Mouse (Mus musculus): ENCODE results near the gene Pdik1l. TPM values are rescaled to one million over a fixed set of nuclear protein-coding genes. Genes with fewer than 3 reads are reported as not detected.

Pdik1l gene
- total RNA-seq, 2 experiments from 2014 or later: 16.4 to 17.8 TPM

DNA sequence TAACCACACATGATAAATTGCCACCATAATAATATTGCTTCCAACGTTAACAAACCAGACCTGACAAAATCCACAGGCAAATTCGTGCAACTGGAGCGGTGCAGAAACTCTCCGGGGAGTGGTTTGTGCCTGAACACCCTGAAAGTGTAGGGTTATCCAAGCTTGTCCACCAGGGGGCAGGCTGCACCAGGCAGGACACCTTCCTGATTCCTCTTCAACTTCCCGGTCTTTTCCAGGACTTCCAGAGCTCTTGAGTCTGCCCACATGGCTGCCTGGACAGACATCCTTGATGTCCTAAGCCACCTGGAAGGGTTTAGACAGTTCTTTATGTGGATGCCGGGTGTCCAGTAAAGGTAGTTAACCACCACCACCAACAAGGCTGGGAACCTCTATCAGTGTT is 24.5 kb downstream of the Pdik1l start:
- peak in 1 of 2 experiments; percentile 57 for DNase-seq (ENCODE audit: low spot score in 2 of 2)

DNA sequence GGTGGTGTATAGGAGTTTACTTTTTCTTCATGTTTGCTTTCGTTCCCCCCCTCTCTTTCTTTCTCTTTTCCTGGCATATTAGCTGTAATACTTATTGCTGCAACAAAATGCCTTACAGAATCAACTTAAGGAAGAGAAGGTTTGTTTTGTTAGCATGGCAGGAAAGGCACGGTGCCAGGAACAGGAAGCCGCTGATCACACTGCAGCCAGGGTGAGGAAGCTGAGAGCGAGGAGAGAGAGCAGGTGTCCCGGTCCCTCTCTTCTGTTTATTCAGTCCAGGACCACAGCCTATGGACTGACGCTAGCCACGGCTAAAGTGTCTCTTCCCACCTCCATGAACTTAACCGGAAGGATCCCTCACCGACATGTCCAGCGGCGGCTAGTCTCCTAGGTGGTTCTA is 29.3 kb downstream of the Pdik1l start:
- no peak for DNase-seq (ENCODE audit: low spot score in 2 of 2)

DNA sequence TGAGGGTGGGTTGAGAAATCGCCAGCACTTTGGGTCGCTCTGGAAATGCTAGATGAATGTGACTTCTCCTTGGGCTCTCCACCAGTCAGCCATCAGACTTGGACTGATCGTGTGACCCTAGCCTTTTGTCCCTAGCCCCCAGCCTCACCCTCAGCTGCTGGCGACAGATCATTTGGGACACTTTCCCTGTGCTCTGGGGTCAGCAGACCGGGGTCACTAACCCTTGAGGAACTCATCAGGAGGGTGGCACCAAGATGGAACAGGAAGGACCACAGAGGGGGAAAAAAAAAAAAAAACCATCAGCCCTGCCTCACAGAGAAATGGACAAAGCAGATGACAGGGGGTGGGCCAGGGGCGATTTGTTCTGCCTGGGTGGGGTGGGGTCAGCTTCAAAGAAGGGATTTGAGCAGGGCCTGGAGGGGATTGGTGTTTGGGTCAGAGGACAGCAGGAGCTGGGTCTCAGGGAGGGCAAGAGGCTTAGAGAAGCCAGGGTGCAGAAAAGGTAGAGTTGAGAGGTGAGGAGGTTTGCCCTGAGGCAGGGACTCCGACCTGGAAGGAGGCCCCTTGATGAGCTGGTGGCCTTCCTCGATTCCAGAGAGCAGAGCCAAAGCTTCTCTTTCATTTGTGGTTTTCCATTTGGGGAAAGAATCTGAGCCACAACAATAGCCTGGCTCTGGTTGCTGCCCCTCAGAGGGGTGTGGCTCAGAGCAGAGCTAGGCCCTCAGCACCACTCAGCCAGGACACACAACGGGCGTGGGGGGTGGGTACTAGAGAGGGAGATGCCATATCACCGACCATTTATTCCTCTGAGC is 30.3 kb downstream of the Pdik1l start:
- no peak for DNase-seq (ENCODE audit: low spot score in 2 of 2)

DNA sequence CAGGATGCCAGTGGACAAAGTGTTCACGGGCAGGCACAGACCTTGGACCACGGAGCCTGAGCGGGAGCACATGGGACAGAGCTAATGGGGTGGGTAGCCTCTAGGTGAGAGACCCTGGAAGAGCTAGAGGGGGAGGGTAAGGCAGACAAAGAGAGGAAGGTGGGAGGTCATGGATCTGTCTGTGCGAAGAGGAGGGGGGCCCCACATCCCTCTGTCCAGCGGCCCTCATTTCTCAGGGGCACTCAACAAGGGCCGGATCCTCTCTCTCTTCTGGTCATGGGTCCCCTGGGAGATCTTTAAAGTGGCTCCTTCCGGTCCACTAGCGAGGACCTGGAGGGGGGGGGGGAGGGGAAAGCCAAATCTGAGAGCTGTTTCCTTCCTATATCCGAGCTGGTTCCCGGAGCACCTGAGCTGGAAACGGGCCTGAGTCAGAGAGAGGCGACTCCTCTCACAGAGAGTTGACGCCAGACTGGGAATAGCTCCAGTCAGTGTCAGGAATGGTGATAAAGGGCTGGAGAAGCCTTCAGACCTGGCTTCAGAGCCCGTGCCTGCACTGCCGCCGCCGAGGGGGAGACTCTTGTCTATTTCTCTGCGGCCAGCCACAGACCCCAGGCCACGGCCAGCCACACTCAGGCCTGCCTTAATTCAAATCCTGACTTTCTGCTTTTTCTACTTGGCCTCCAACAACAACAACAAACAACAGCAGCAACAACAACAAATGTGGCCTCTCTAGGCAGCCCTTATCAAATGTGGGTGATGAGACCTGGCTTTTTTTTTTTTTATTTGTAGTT is 31.1 kb downstream of the Pdik1l start:
- no peak for DNase-seq (ENCODE audit: low spot score in 2 of 2)

DNA sequence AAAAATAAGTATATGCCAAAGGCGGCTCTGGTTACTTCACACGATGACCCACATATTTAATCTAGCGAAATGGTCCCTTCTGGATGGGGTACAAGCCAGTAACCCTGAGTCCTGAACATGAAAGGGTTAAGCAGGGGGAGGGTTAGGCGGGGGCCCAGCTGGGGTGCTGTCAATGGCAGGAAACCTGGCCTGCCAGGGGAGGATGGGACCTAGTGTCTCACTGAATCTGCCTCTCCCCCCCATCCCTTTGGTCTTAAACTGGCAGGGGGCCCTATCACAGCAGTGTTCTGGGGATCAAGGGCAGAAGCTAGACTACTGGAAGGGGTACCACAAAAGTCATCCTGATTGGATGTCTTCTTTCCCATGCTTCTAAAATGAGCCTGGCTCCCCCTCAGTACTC is 31.8 kb downstream of the Pdik1l start:
- no peak for DNase-seq (ENCODE audit: low spot score in 2 of 2)

DNA sequence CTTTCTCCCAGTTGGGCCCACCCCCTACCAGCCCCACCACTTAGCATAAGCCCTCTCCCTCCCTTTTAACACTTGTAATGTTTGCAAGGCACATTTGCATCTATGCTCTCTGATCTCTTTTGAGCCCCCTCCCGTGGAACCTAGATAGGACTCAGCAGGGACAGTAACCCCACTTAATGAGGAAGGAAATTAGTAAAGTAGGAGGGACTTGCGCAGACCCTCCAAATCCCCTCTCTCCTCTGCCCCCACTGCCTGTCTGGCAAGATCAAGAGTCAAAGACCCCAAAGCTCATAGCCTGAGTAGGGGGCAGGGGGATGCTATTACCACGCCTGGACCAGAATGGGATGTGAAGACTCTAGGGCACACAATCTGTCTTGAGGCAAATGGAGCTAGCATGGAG is 32.9 kb downstream of the Pdik1l start:
- DNase-seq (ENCODE audit: low spot score in 2 of 2): no peak

DNA sequence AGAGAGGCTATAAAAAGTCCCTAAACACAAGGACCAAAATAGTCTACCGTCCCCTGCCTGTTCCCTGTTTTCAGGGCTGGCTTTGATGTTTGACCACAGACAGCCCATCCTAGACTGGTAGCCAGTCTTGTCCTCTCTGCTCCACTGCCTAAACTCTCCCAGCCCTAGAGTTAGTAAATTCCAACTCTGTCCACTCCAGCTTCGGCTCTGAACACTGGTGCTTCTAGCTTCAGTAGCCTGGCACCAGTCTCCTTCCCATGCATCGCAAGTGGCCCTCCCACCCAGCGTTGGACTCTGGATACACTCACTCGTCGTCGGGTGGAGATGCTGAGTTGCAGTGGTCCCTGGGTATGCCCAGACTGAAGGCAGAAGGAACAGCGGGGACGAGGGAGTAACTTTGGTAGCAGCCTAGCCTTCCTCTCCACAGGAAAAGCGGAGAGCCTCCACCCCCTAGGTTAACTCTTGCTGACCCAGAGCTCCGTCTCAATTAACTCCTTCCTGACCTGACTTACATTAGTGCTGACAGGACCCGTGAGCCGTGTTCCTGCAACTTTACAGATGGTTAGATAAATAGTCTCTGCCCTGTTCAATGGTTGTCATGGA is 33.9 kb downstream of the Pdik1l start, which contains the start of gene Grrp1:
Gene Grrp1 (minus strand): TSS at position 385 of the 603 bp plus-strand sequence.
- DNase-seq (ENCODE audit: low spot score in 2 of 2): no peak

DNA sequence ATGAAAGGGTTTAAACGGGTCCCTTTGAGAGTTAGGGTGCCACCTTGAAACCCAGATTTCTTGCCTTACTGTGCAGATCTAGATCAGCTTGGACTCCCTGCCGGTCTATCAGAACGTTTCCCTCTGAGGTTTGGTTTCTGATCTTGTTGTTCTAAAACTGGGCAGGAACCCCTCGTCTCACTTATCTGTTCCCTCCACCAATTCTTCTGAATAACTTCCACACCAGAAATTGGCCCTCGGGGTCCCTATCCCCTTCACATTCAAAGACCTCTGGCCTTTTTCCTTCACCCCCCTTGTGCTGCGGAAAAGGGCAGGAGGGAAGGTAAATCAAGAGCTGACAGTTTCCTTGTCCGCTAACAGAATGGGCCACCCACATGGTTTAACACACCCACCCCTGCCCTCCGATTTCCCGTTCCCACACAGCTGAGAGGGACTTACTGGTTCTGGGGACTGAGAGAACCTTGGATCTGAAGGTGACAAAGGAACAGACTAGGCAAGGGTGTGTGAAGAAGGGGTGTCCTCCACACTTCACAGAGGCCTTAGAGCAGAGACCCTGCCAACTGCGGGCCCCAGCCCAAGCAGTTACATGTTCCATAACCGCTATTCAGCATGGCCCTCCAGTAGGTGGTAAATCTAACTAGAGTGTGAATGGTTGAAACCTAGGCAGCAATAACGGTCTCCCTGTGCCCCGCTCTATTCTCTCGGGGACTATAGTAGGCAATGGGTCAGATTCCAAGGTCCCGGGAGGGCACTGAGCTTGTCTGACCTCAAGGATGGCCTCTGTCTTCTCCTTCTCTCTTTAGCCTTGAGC is 34.6 kb downstream of the Pdik1l start:
- DNase-seq (ENCODE audit: low spot score in 2 of 2): no peak

DNA sequence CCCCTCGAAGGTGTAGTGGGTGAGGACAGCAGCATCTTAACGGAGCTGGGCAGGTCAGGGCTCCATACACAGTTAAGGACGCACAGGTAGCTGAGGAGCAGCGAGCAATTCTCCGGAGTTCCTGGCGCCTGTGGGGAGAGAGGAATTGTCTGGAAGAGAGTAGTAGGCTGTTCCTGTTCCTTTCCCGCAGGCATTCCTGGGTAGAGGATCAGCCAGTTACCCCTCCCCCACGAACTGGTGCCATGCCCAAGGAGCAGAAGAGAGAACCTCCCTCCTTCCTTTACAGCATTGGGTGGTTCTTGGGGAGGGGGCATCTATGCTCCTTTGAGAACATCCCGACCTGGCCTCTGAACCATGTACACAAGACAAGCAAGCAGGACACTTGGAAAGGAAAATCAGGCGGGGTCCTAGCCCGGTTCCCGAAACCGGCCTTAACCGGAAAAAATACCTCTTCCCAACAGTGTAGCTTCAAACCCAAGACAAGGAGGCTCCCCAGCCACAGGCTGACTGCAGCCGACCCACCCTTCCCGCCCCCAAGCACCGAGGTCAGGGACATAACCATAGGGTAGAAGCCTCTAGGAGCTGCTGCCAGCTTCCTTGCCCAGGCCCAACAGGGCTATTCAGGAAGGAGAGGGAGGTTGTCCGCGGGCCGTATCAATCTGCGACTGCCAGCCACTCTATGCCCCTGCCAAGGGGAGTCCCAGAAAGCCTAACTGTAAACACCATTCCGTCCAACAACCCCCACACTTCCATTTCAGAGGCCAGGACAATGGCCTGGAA is 35.4 kb downstream of the Pdik1l start:
- DNase-seq (ENCODE audit: low spot score in 2 of 2): no peak

DNA sequence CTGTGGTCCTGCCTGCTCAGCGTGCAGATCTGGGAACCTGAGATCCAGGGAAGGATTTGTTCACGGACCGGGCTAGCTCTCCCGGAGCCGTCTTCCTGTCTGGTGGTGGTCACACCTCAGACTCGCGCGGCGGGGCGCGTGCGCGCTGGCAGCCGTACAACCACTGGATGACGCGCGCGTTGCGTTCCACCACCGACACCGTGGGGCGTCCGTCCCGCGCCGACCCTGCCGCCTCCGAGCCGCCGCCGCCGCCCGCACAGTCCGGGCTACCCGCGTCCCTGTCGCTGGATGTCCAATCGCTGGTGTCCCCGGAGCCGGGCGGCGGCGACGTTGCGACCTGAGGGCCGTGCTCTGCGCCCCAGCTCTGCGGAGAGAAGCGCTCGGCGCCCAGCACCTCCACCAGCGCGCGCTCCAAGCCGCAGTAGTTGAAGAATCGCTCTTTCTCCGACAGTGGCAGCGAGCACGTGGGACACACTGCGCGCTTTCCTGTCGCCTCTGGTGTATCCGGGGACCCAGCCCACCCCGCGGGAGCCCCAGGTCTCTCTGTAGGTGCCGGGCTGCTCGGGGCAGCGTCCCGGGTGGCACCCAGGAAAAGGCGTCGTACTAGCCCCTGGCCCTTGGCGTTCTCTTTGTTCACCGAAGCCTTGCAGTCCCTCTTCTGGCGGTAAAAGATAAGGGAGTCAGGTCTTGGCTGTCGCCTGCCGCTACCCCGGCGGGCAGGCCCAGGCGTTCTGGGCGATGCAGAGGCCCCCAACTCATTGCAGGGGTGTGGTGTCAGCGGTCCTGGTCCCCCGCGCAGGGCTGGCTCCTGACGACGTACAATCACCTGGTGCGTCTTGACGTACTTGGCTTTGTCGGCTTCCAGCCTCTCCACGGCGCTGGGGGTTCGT is 36.2 kb downstream of the Pdik1l start:
- no peak for DNase-seq (ENCODE audit: low spot score in 2 of 2)

DNA sequence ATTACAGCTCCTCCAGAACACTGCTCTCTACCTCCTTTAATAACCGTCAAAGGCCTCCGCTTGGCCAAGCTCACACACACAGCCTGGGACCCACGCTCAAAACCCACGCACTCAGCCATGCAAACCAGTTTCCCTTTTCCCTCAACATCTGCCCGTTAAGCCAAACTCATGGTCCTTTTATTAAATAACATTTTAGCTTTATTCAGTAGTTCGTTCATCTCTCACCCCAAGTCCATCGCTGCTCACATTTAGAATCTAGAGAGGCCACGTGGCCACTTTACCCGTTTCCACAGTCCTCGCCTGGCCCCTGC is 36.8 kb downstream of the Pdik1l start:
- DNase-seq (ENCODE audit: low spot score in 2 of 2): no peak

DNA sequence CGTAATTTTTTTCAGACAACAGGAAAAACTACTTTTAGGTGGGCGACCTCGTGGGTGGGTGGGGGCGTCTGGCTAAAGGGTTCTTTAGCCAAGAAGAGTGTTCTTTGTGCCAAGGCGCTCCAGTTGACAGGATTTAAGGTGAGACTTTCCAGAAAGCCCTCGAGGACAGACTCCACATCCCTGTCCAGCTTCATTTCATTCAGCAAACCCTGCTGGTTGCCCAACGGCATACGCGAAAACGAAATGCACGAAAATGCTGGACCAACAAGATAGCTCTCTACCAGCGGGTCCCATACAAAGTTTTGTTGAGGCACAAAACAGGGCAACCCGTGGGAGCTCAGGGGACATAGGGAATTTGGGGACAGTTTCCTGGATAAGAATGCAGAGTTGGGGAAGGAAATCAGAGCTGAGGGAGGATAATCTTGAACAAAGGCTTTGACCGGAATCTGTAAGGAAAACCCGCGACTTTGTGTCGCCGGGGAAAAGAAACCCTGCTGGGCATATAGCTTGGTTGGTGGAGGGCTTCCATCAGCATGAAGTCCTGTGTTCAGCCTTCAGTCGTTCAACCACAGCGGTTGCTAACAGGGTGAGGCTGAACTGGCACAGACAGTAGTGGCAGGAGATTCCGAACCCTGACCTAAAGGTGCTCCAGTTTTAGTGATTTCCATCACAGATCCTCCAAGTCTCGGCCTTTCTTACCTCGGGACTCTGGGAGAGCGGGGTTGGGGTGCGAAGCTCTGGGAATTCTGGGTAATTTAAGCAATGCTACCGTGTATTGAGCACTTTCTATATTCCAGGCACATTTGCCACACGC is 37.4 kb downstream of the Pdik1l start:
- no peak for DNase-seq (ENCODE audit: low spot score in 2 of 2)

DNA sequence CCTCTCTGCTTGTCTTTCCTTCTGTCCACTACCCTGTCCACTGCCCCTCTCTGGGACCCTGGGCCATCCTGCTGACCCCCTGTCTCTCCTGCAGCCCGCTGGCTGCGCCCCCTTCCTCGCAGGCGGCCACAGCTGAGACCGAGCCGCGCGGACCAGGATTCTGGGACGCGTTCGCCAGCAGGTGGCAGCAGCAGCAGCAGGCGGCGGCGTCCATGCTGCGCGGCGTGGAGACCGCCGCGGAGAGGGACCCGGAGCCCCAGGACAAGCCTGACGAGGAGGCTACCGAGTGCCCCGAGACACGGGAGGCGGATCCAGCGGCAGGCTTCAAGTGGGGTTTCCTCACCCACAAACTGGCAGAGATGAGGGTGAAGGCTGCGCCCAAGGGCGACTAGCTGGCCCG is 38.0 kb downstream of the Pdik1l start:
- DNase-seq (ENCODE audit: low spot score in 2 of 2): peak; percentile 36 to 69

DNA sequence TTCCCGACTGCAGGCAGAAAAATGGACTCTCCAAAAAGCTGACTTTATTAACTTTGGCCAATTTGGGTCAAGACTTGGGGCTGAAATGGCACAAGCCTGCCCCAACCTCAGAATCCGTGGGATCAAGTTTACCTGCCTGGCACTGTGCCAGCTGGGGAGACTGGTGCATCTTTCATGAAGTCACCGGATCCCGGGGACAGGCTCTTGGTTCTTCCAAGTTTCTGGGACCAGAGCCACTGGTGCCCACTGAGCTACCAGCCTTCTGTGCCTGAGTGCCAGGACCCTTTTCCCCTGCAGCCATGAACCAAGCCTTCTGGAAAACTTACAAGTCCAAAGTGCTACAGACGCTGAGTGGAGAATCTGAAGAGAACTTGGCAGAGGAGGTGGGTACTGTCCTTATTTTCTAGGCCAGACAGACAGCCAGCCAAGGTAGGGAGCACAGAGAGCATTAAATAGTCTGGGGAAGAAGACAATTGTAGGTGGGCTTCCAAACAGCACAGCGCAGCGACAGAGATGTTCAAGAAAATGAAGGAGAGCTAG is 40.9 kb downstream of the Pdik1l start, which contains the start of gene Gm30191:
Gene Gm30191 (plus strand): TSS at position 217 of the 540 bp plus-strand sequence.
- no peak for DNase-seq (ENCODE audit: low spot score in 2 of 2)

DNA sequence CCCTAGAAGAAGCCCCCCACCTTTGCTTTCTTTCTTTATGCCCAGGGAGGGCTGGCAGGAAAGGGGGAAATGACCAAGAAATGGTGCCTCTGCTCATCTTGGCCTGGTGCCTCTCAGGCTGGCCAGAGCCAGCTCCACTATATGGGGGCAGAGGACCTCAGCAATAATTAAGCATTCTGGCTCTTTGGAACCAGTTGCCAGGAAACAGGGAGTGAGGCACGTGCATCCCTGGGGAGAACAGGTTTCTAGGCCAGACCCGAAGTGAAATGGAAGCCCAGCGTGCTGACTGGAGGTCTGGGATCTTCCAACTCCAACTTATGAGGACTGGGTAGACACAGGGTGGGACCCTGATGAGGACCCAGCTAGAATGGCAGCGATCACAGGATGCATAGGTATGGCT is 41.4 kb downstream of the Pdik1l start:
- no peak for DNase-seq (ENCODE audit: low spot score in 2 of 2)

DNA sequence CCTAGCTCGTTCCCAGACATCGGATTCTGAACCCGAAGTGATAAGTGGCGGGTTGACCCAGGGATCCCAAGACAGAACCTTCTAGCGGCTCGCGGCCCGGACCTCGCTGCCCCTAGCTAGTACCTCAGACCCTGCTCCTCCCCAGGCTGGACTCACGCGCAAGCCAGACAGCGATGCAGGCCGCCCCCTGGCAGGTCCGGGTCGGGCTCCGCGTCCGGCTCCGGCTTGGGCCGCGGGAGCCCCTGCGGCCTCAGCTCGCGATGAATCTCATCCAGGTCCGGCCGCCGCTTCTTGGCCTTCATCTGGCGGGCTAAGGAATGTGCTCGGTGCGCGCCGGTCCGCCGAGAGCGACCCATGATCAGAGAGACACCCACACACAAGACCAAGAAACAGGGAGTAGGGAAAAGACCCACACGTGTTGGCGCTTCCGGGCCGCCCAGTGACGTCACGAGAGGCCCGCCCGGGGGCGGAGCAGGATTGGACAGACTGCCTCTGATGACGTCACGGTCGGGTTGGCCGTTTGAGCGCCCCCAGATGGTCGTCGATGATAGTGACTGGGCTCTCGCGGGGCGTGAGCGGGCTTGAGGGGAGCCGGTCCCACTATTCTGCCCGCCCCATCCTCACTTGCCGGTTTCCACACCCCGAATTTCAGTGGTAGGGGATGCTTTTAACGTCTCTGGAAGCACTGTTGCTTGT is 42.4 kb downstream of the Pdik1l start, which contains the start of gene Zfp593:
Gene Zfp593 (minus strand): TSS at position 445 of the 696 bp plus-strand sequence.
- DNase-seq (ENCODE audit: low spot score in 2 of 2): peak; percentile 92 to 97

DNA sequence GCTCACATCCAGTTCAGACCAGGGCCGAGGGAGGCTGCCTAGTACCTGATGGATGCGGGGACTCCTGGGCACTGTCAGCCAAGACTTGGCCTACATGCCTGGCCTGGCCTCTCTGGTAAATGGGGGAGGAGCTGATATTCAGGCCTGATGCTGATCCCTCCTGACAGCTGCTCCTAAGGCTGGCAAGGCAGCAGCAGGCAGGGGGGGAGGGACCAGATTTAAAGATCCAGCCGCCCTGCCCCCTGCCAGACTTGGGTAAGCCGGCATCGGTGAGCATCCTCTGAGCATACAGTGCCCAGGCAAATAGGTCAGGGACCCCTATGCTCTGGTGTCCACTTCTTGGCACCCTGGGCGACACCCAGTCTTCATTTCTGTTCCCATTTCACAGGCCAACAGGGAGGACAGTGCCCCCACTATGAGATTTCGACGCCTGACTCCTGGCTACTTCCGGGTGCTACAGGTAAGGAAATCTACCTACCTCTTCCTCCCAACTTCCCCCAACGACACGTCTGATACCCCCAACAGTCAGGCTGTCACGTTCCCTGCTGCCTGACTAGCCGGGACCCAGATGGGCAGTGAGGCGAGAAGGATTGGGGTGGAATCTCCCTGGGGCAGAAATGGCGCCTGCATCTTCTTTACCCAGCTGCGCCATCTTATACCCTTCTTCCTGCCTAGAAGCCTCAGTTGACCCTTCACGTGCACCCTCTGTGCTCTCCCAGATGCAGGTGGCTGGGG is 44.0 kb downstream of the Pdik1l start, which contains the start of gene E130218I03Rik:
Gene E130218I03Rik (plus strand): TSS at position 147 of the 735 bp plus-strand sequence.
- no peak for DNase-seq (ENCODE audit: low spot score in 2 of 2)

Data from layer of hippocampus, adult 18-20 months (tissue).